Mouse (Mus musculus): ENCODE measurements around the gene Nr1i3. TPM values are rescaled to one million over a fixed set of nuclear protein-coding genes. Genes with fewer than 3 reads are reported as not detected.

The Nr1i3 gene
- polyA plus RNA-seq, 1 experiment from 2014 or later: 0.25 TPM

GRCm38 (mm10) chr1:171231844-171232243 is 18.1 kb downstream of the Nr1i3 start:
- Histone ChIP-seq H3K4me2 (replicated peaks; ENCODE audit: low read depth) (no peak overlapping the region), H3K36me3 (ENCODE audit: control insufficient read depth, insufficient read depth, low read length) (peaks cover 22% of the 10 kb centered on the region), H3K4me3 (ENCODE audit: low read depth, low read length) (no peak overlapping the region), H3K27ac (replicated peaks) (no peak overlapping the region), H3K27me3 (ENCODE audit: control insufficient read depth, insufficient read depth, low read length) (no peaks in the 10 kb centered on the region), H3K9ac (ENCODE audit: low read length) (no peak overlapping the region), H3K9me3 (ENCODE audit: control insufficient read depth, low read length) (no peaks in the 10 kb centered on the region), H3K4me1 (replicated peaks; ENCODE audit: control insufficient read depth, insufficient read depth) (no peaks in the 10 kb centered on the region)
- DNase-seq (ENCODE audit: low spot score): no peak
- WGBS: 74% methylated on average over 4 of the region's 4 CpGs
- no peak for ATAC-seq (ENCODE audit: low FRiP score, low TSS enrichment)
- TF ChIP-seq EP300 (optimal IDR thresholded peaks at IDR 0.05): no peak
- TF ChIP-seq CTCF (IDR thresholded peaks at IDR 0.05; ENCODE audit: low read depth): no peak

DNA sequence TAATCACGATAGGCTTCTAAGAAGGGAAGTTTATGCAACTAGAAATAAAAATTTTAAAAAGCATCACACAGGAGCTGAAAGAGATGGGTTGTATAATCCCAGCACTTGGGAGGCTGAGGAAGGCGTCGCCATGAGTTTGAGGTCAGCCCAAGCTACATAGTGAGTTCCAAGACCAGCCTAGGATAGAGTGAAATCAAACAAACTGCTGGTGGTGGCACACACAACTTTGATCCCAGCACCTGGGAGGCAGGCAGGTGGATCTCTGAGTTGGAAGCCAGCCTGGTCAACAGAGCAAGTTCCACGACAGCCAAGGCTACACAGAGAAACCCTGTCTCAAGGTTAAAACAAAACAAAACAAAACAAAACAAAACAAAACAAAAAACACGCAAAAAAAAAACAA is 18.6 kb downstream of the Nr1i3 start:
- Histone ChIP-seq H3K4me2 (replicated peaks; ENCODE audit: low read depth) (no peak overlapping the region), H3K4me3 (ENCODE audit: low read depth, low read length) (no peak overlapping the region), H3K36me3 (ENCODE audit: control insufficient read depth, insufficient read depth, low read length) (peaks cover 25% of the 10 kb centered on the region), H3K9me3 (ENCODE audit: control insufficient read depth, low read length) (no peaks in the 10 kb centered on the region), H3K27ac (replicated peaks) (no peak overlapping the region), H3K4me1 (replicated peaks; ENCODE audit: control insufficient read depth, insufficient read depth) (no peaks in the 10 kb centered on the region), H3K9ac (ENCODE audit: low read length) (no peak overlapping the region), H3K27me3 (ENCODE audit: control insufficient read depth, insufficient read depth, low read length) (no peaks in the 10 kb centered on the region)
- 85% methylated on average over 5 of the region's 5 CpGs for WGBS
- TF ChIP-seq CTCF (IDR thresholded peaks at IDR 0.05; ENCODE audit: low read depth) (no peak), EP300 (optimal IDR thresholded peaks at IDR 0.05) (no peak)
- DNase-seq (ENCODE audit: low spot score): no peak
- no peak for ATAC-seq (ENCODE audit: low FRiP score, low TSS enrichment)

GRCm38 (mm10) chr1:171232800-171233730 is 19.3 kb downstream of the Nr1i3 start:
- Histone ChIP-seq H3K9me3 (ENCODE audit: control insufficient read depth, low read length) (no peaks in the 10 kb centered on the region), H3K4me3 (ENCODE audit: low read depth, low read length) (no peak overlapping the region), H3K9ac (ENCODE audit: low read length) (no peak overlapping the region), H3K4me1 (replicated peaks; ENCODE audit: control insufficient read depth, insufficient read depth) (no peaks in the 10 kb centered on the region), H3K27me3 (ENCODE audit: control insufficient read depth, insufficient read depth, low read length) (no peaks in the 10 kb centered on the region), H3K27ac (replicated peaks) (0 out of 2 replicates have a peak overlapping the region, but pooled peaks have one; percentile 5), H3K36me3 (ENCODE audit: control insufficient read depth, insufficient read depth, low read length) (peaks cover 29% of the 10 kb centered on the region), H3K4me2 (replicated peaks; ENCODE audit: low read depth) (no peak overlapping the region)
- no peak for DNase-seq (ENCODE audit: low spot score)
- no peak for TF ChIP-seq EP300 (optimal IDR thresholded peaks at IDR 0.05)
- no peak for TF ChIP-seq CTCF (IDR thresholded peaks at IDR 0.05; ENCODE audit: low read depth)
- no peak for ATAC-seq (ENCODE audit: low FRiP score, low TSS enrichment)
- WGBS: 85% methylated on average over 12 of the region's 12 CpGs

- 0 out of 2 replicates have a peak within 1 kb of the TSS, but pooled peaks have one; percentile 5 for H3K27ac ChIP-seq (replicated peaks)
- no peaks in the 10 kb centered on the region for H3K27me3 ChIP-seq (ENCODE audit: control insufficient read depth, insufficient read depth, low read length)
- H3K4me2 ChIP-seq (replicated peaks; ENCODE audit: low read depth): no peak within 1 kb of the TSS
- H3K4me1 ChIP-seq (replicated peaks; ENCODE audit: control insufficient read depth, insufficient read depth): no peaks in the 10 kb centered on the region
- TF ChIP-seq CTCF (IDR thresholded peaks at IDR 0.05; ENCODE audit: low read depth) (no peak), EP300 (optimal IDR thresholded peaks at IDR 0.05) (no peak)
- ATAC-seq (ENCODE audit: low FRiP score, low TSS enrichment) (no peak), DNase-seq (ENCODE audit: low spot score) (no peak)
- H3K9me3 ChIP-seq (ENCODE audit: control insufficient read depth, low read length): no peaks in the 10 kb centered on the region
- peaks cover 34% of the 10 kb centered on the region for H3K36me3 ChIP-seq (ENCODE audit: control insufficient read depth, insufficient read depth, low read length)
- H3K4me3 ChIP-seq (ENCODE audit: low read depth, low read length): no peak within 1 kb of the TSS
- H3K9ac ChIP-seq (ENCODE audit: low read length): no peak within 1 kb of the TSS
- 79% methylated on average over 14 of the region's 14 CpGs for WGBS
Observed at GRCm38 (mm10) chr1:171234126-171234525, 20.4 kb downstream of the Nr1i3 start, which contains the start of gene Fcer1g. Gene Fcer1g, minus strand, starts transcription at chr1:171234365.

- DNase-seq (ENCODE audit: low spot score) (no peak), ATAC-seq (ENCODE audit: low FRiP score, low TSS enrichment) (no peak)
- 86% methylated on average over 4 of the region's 4 CpGs for WGBS
- no peak overlapping the region for H3K4me3 ChIP-seq (ENCODE audit: low read depth, low read length)
- H3K27me3 ChIP-seq (ENCODE audit: control insufficient read depth, insufficient read depth, low read length): no peaks in the 10 kb centered on the region
- H3K36me3 ChIP-seq (ENCODE audit: control insufficient read depth, insufficient read depth, low read length): peaks cover 35% of the 10 kb centered on the region
- no peak overlapping the region for H3K4me2 ChIP-seq (replicated peaks; ENCODE audit: low read depth)
- no peaks in the 10 kb centered on the region for H3K9me3 ChIP-seq (ENCODE audit: control insufficient read depth, low read length)
- no peaks in the 10 kb centered on the region for H3K4me1 ChIP-seq (replicated peaks; ENCODE audit: control insufficient read depth, insufficient read depth)
- H3K27ac ChIP-seq (replicated peaks): no peak overlapping the region
- no peak overlapping the region for H3K9ac ChIP-seq (ENCODE audit: low read length)
- TF ChIP-seq CTCF (IDR thresholded peaks at IDR 0.05; ENCODE audit: low read depth) (no peak), EP300 (optimal IDR thresholded peaks at IDR 0.05) (no peak)
Observed at GRCm38 (mm10) chr1:171234538-171234937, 20.8 kb downstream of the Nr1i3 start.

DNA sequence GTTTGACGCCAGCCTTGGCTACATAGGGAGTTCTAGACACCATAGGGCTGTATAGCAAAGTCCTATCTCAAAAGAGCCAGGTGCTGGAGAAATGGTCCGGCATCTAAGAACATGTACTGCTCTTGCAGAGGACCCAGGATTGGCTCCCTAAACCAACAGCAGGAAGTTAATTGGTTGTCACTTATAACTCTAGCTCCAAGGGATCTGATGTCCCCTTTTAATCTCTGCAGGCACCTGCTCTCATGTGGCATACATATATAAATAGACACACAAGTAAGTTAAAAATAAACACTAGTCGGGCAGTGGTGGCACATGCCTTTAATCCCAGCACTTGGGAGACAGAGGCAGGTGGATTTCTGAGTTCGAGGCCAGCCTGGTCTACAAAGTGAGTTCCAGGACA is 22.0 kb downstream of the Nr1i3 start:
- peaks cover 35% of the 10 kb centered on the region for H3K36me3 ChIP-seq (ENCODE audit: control insufficient read depth, insufficient read depth, low read length)
- WGBS: 73% methylated on average over 4 of the region's 4 CpGs
- no peak overlapping the region for H3K4me3 ChIP-seq (ENCODE audit: low read depth, low read length)
- TF ChIP-seq EP300 (optimal IDR thresholded peaks at IDR 0.05) (no peak), CTCF (IDR thresholded peaks at IDR 0.05; ENCODE audit: low read depth) (no peak)
- DNase-seq (ENCODE audit: low spot score): no peak
- H3K4me2 ChIP-seq (replicated peaks; ENCODE audit: low read depth): no peak overlapping the region
- no peak overlapping the region for H3K27ac ChIP-seq (replicated peaks)
- no peaks in the 10 kb centered on the region for H3K9me3 ChIP-seq (ENCODE audit: control insufficient read depth, low read length)
- H3K4me1 ChIP-seq (replicated peaks; ENCODE audit: control insufficient read depth, insufficient read depth): no peaks in the 10 kb centered on the region
- H3K27me3 ChIP-seq (ENCODE audit: control insufficient read depth, insufficient read depth, low read length): no peaks in the 10 kb centered on the region
- no peak for ATAC-seq (ENCODE audit: low FRiP score, low TSS enrichment)
- no peak overlapping the region for H3K9ac ChIP-seq (ENCODE audit: low read length)

Data from stomach, postnatal 0 days (tissue).